Mouse (Mus musculus) CD4-positive, CD25-positive, alpha-beta regulatory T cell, adult 4 months (primary cell): ENCODE data around the gene Acer3. TPM values are rescaled to one million over a fixed set of nuclear protein-coding genes. Genes with fewer than 3 reads are reported as not detected.
"Not testable (repeated sequence)": the region's sequence is repeated elsewhere in the genome, so short reads cannot be mapped to it uniquely, and the experiment has no call there.

Experiments used
- ATAC-seq: one replicate; pipeline ENCODE4 v1.8.0; 2017
- polyA plus RNA-seq, 2 experiments: library from polyadenylated mRNA; unstranded; fragments of 100-300 nt; shearing (Covaris generic); gene quantifications; one replicate each; pipeline ENCODE4 v1.2.1; 2017

Gene Acer3
- polyA plus RNA-seq, 2 experiments from 2014 or later, result 9.3 to 17.1 TPM

DNA sequence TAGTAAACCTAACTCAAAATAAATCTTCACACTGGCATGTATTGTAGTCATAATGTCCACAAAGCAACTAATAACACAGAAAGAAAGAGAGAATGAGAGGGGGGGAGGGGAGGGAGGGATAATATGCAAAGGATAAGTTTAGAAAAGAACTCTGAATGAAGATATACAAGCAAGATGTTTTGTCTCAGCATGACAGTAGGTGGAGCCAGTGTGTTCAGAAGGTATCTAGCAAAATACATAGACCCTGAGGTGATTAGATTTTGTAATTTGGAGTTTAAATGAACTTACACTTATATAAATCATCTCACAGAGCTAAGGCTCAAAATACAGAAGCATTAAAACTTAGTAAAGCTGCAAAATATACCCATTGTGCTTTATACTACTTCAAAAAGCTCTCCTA, 44.7 kb downstream of the Acer3 start:
- ATAC-seq, result no peak

DNA sequence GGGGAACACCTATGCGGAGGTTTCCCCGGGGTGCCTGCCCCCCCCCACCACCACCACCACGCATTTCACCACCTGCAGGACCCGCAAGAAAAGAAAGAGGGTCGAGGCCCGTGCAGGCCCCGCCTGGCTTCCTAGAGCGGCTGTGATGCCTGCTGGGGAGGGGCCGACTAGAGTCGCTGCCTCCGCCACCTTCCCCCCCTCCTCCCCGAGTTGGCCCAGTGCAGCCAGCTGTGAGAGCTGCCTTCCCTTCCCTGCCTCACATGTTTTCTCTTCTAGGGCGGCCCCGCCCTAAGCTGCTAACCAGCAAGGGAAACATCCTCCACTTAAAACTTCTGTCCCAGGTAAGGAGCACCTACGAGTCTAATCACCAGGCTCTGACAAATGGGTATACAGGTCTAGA, 52.8 kb downstream of the Acer3 start:
- not testable (repeated sequence) for ATAC-seq

DNA sequence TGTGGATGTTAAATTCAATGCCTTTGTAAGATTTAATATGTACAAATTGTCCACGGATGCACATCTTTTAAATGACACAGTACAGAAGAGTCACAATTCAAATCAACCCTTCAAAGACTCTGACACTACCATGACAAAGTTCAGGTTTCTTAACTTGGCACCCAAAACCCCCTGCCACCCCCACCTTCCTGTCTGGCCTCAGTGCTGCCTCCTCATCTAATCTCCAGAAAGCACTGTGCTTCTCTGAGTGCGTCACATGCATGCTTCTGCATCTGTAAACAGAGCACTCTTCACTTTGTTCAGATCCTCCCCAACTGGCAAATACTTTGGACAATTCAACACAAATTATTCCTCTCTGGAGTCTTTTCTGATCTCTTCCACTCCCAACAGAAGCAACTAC, 68.5 kb downstream of the Acer3 start:
- ATAC-seq, result peak; percentile 93

DNA sequence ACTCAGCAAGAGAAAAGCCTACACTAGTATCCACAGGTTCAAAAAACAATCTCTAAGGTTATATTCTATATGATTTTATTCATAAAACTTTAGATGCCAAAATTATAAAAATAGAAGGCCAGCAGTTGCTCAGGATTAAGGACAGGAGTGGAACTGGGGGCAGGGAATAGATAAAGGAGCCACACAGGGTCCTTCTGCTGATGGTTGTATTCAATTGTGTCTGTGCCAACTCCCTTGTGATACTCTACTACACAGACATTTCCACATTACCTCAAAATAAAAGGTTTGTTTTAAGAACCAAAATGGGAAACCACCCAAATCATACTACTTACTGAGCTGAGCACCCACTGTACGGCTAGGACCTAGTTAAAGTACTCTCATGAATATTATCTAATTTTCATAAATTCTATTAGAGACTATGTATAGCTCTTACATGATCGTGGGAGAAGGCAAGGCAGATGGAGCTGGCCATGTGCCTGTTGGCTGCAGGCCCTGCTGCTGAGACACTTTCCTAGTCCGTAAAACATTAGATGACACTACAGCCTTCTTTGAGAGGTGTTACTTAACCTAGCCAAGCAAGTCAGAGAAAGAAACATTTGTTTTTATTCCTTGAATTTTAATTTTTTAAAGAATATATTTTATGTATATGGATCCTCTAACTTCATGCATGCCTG, 84.2 kb downstream of the Acer3 start:
- no peak for ATAC-seq

DNA sequence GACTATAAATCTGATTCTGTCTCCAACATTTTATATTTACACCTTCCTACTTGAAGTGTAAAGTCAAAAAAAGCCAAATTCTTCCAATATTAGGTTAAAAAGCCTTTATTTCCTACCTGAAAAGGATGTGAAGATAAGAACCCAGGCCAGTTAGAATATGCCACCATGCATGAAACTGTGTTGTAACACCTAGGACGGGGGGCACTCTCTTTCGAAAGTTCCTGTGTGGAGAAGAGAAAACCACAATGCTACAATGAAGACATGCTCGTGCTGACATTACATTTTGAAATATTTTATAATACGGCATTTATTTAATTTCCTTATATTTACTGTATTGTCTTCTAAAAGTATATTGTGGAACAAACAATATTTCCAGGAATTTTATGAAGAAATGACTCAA, 97.2 kb downstream of the Acer3 start:
- ATAC-seq, result no peak

DNA sequence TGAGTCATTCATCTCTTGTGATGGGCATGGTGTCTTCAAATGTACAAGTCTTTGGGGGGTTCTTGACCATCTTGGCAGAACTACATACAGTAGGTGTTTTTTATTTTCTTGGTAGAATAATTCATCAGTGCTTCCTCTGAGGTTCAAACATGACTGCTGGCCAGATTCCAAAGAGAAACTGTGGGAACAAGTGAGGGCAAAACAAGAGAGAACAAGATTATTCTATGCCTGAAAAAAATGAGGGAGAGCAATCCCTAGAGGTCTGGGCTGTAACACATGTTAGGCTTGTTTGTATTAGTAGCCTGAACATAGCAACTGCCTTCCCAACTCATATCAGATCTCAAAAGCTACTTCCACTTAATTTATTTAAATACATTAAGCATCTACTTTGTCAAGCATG, 104.3 kb downstream of the Acer3 start:
- no peak for ATAC-seq

DNA sequence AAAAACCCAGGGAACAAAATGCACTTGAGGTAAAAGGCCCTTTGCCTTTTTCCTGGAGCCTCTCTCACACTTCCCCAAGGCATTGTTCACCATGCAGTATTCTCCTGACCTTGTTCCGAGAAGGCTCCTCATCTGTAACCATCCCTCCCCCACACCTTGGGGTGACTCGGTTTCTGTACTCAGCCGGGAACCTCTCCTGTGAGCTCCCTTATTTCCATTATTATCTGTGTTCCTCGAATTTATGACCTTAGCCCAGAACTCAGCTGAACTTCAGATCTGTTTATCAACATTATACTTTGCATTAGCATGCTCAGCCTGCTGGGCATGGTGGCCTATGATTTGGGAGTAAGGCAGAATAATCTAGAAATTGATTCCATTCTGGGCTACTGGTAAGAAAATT, 118.1 kb downstream of the Acer3 start:
- no peak for ATAC-seq

DNA sequence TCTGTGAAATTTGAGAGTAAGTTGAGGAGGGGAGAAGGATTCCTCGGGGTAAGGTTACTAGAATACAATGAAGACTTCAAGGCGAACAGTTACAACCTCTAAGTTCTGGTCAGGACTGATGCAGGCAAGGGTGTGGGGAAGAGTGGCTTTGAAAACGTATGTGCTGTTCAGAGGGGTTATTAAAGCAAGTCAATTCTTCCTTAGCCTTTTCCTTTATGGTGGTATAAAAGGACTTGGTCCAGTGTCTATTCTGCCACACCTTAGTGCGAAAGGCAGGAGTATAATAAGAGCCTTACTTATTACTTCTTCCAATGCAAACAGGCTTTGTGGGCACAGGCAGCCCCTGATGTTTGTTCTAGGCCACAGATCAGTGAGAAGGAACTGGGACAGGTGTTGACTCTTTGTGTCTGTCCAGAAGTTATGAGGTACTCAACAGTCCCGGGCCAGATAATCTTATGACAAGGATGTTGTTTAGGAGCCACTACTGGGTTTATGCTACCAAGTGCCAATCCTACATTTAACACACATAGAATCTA, 119.4 kb downstream of the Acer3 start:
- no peak for ATAC-seq

DNA sequence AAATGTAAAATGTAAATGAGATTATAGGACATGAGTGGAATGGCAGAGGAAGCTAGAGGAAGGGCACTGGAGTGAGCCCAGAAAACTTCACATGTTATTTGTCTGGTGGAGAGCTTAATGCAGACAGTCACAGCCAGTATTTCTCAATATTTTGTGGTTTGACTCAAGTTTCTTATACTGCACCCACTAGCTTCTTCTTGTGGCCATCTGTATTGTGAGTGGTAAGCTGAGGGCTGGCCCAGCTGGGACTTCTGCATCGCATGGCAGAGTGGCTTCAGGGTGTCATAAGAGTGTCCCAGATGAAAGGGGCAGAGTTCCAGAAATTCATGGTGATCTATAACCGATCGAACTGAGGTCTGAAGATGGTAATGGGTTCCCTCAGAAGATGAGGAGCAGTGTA, 120.6 kb downstream of the Acer3 start:
- ATAC-seq, result no peak

DNA sequence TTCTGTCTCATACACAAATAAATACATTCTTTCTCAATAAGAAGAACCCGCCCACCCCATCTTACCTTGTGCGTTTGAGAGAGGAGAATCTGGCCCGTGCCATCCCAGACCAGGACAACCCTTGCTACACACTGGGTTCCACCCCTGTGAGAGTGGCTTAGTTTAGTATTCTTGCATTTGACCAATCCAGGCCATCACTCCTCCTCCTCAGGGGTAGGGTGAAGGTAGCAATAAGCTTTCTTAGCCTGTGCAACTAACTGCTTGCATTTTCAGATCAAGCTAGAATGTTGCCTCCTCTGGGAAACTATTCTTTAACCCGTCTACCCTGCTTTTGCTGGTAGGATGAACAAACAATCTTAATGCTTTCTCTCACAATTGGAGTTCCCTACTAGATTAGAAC, 121.6 kb downstream of the Acer3 start, which contains the start of gene B3gnt6:
TSS of gene B3gnt6 (minus strand) at position 101 of the 400 bp plus-strand sequence.
- no peak for ATAC-seq

DNA sequence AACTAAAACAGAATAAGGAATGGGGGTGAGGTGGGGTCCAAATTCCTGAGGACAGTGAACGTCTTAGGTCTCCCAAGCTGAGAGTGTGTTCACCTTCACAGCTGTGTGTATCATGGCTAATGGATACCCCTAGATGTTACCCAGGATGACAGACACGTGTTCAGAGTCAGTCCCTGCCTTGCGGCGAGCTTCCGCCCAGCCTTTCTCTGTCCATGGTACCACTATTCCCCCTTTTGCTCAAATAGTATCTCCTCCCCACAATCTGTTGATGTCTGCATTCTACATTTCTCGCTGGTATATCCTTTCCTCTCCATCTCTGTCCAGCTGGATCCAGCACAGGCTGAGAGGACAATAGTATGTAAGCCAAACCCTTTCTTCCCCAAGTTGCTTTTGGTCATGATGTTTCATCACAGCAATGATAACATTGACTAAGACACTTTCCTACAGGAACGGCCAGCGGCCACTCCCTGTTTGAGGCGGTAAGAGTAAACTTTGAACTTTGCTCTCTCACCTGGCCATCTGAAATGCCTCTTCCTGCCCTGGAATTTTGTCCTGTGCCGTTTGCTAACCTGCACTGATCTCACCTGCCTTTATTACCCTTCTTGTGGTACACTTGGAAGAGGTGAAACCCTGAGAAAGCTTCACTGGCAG, 125.7 kb downstream of the Acer3 start:
- ATAC-seq, result no peak

DNA sequence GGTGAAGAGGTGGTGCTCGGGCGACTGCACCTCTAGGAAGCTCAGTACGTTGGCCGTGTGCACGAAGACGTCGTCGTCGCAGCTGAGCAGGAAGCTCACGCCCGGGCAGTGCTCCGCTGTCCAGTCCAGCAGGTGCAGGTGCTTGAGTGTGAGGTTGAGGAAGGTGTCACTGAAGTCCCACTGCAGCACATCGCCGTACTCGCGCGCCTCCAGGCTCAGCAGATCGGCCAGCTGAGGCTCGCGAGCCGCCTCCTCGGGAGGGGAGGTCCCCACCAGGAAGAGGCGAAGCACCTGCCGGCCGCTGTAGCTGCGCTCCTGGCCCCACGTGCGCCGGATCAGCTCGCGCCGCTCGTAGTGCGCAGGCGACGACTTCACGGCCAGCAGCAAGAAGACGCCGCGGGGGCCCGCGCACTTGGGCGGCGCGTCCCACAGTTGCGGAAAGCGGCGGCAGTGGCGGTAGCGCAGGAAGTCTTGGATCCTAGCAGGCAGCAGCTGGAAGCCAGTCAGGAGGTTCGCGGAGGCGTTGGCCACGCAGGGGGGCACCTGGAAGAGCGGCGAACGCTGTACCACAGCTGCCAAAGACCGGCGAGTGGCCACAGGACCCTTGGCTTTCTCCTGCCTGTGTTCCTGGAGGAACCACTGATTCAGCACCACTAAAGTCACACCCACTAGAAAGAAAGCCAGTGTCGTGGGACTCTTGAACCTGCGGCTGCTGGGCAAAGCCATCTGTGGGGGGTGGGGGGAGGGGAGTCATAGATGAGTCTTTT, 126.8 kb downstream of the Acer3 start:
- ATAC-seq, result peak; percentile 72

DNA sequence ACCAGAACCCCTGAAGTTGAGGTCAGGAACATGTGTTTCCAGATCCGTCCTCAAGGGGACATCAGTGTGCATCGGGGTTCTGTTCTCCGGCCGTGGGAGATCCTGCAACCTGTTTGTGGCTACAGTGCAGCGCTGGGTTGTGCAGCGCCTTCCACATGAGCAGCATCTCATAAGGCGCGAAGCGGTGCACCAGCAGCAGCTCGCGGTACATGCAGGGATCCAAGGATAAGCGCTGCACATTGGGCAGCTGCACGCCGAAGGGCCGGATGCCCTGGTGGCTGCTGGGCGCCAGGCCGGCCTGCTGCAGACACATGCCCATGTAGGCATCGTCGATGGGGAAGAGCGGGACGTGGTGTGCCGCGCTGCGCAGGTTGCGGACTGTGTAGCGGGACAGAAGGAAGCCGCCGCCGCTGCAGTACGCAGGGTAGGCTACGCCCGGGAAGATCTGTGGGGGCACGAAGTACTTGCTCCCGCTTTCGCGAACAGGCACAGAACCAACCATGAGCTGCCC, 127.4 kb downstream of the Acer3 start:
- peak; percentile 52 for ATAC-seq

DNA sequence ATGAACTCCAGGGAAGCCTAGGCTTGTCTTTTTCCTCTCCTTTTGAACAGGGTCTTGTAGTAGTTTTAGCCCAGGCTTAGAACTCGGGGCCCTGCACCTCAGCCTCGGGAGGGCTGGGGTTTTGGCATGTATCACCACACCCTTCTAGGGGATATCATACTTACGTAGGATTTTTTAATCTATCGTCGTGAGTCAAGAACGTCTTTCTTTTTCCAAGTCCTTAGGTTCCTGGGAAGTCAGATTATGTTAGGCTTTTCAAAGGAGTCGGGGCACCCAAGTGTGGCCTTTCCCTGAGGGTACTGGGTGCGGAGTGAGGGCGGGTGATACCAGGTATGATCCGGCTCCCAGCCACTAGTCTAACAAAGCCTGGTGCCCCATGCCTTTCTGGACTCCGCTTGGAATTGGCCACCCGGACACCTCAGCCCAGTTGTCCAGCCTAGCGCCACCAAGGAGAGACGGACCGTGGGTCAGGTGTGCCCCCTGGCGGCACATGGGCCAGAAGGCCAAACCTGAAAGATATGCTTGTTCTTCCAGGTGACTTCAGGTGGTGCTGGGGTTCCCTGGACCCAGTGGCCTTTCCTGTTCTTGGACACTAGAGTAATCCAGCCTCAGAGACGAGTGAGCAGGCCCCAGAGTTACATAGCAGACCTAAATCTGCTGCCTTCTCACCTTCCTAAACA, 129.3 kb downstream of the Acer3 start:
- no peak for ATAC-seq

DNA sequence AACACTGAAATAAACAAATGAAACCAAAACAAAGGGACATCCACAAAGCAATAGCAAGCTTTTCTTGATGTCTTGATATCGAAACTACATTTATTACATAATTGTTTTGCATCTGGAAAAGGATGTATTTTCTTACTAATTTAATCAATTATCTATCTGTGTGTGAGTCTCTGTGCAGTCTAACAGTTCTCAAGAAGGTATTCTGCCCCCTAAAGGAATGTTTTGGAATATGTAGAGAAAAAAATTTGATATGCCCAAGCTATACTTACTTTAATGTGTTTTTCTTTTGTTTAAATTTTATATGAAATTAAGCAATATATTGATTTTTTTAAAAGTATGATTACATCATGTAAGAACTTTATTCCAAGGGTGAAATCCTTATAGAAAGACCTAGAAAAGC, 130.4 kb downstream of the Acer3 start:
- no peak for ATAC-seq

DNA sequence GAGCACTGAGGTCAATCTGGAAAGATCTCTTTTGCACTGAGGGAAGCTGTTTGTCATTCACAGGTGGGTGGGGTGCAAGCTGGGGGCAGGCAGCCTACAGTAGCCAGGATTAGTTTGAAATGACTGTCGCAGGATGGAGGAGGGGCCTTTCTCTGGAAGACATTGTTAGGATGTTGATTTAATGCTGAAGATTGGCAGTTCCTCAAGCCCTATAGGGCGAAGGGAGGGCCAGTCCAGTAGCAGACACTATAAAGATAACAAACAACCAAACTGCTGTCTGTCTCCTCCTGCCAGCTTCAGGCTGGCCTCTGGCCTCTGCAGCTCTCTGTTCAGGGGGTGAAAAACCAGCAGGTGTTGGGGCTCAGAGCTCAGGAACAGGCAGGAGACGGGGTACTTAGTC, 131.3 kb downstream of the Acer3 start:
- ATAC-seq, result no peak

DNA sequence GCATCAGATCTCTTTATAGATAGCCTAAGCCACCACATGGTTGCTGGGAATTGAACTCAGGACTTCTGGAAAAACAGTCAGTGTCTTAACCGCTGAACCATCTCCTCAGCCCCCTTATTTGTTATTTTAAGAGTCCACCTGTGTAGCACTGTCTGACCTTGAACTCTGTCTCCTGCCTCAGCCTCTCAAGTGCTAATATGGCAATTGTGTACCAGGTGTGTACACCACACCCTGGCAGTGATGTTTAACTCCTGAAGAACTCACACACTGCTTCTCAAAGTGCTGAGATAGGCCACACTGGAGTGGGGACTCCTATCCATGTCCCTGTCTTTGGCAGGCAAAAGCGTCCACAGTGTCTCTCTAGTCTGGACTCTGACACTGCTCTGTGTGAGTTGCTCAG, 132.3 kb downstream of the Acer3 start:
- ATAC-seq, result no peak

DNA sequence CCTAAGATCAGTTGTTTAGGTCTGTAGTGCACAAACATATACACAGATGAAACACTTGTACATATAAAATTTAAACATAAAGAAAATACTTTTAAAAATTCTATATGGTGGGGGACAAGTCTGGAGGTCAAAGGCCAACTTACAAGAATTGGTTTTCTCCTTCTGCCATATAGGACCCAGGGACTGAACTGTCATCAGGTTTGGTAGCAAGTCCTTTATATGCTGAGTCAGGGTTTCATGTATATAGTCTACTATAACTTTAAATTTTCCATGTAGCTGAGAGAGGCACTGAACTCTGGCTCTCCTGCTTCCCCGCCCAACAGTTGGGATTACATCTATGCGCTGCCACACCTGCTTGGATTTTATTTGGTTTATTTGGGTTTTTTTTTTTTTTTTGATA, 132.8 kb downstream of the Acer3 start:
- ATAC-seq, result no peak

DNA sequence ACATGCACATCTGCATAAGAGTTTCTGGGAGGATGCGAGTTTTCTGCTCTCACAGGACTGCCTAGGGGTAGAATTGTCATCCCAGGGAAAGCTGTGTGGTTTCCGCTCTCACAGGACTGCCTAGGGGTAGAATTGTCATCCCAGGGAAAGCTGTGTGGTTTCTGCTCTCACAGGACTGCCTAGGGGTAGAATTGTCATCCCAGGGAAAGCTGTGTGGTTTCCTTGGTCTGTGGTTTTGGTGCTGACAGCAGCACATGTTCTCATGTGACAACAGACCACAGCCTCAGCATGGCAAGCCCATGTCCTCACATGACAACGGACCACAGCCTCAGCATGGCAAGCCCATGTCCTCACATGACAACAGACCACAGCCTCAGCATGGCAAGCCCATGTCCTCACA, 133.7 kb downstream of the Acer3 start:
- not testable (repeated sequence) for ATAC-seq

DNA sequence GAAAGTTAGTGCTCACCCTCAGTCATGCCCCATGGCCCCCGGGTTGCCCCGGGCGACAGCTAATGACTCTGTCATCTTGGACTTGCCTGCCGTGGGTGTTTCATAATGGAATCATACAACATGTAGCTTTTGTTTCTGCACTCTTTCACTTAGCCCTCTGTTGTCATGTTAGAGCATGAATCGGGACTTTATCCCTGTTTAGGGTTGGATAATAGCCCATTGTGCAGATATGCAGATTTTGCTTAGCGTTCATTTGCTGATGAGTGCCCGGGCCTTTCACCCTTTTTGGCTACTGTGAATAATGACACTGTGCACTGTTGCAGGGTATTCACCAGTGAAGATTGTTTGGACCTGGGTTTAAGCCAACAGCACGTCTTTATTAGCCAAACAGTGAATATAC, 134.4 kb downstream of the Acer3 start:
- no peak for ATAC-seq

DNA sequence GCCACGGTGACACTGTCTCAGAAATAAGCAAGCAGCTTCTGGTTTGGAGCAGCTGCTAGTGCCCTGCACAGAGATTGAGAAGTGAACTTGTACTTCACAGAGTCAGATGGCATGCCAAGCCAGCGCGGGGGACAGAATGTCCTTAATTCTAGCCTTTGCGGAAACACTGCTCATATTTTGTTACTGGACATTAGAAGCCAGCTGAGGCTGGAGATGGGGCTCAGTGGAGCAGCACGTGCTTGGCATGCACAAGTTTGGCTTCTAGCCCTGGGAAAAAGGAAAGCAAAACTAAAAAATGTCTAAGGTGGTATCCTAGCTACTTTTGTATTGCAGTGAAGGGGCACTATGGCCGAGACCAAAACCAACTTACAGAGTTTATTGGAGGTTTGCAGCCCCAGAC, 135.7 kb downstream of the Acer3 start:
- no peak for ATAC-seq

DNA sequence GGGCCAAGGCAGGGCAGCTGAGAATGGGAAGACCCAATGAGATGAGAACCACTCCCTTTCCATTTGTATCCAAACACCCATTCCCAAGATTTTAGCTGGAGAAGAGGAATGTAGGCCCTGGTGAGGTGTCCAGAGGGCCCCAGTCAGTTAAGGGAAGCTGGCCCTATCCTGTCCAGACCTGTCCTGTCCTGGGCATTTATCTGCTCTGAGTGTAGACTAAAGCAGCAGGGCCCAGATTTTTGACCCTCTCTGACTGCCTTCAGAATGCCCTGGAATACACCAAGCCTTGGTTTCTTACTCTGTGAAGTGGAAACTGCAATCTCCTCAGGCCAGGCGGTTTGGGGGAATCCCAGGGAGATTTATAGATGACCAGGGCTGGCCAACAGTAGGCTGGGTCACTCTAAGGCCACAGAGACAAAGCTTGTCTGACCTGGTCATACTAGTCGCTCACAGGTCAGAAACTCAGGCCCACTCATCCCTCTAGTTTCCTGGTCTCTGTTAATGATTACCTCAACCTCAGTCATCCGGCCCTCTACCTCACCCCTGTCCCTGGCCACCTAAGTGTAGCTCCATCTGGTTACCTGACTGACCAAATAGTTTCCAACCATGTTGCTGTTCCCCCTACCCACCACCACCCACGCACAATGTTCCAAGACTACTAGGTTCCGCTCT, 142.3 kb downstream of the Acer3 start:
- no peak for ATAC-seq
